Mouse (Mus musculus) heart, embryonic 12.5 days (tissue): ENCODE measurements around the gene 4921517D22Rik. TPM values are rescaled to one million over a fixed set of nuclear protein-coding genes. Genes with fewer than 3 reads are reported as not detected.

Source experiments
- ATAC-seq: fragments of 200-750 bp; cut with Nextera tagmentation; 2 replicates; pipeline ENCODE4 v1.8.0; 2017; ENCODE audit warnings: moderate TSS enrichment, moderate library complexity; ENCODE audit not compliant: insufficient number of reproducible peaks, low FRiP score
- H3K27ac ChIP-seq: fragments of 300-500 bp; sonication (generic); 2 replicates; pipeline ENCODE4 v1.5.1; 2016; ENCODE audit warnings: mild to moderate bottlenecking, moderate library complexity; ENCODE audit not compliant: poor library complexity, severe bottlenecking
- H3K27me3 ChIP-seq: fragments of 300-500 bp; sonication (generic); replicated peaks from 2 replicates; pipeline ENCODE4 v1.6.1; 2016; ENCODE audit warnings: mild to moderate bottlenecking, moderate library complexity
- H3K36me3 ChIP-seq: fragments of 300-500 bp; sonication (generic); 2 replicates; pipeline ENCODE4 v1.6.1; 2016; ENCODE audit warnings: mild to moderate bottlenecking, moderate library complexity
- H3K4me1 ChIP-seq: fragments of 300-500 bp; sonication (generic); replicated peaks from 2 replicates; pipeline ENCODE4 v1.6.1; 2016; ENCODE audit warnings: mild to moderate bottlenecking
- H3K4me2 ChIP-seq: fragments of 300-500 bp; sonication (generic); 2 replicates; pipeline ENCODE4 v1.6.1; 2016; ENCODE audit warnings: mild to moderate bottlenecking, moderate library complexity
- H3K4me3 ChIP-seq: fragments of 300-500 bp; sonication (generic); 2 replicates; pipeline ENCODE4 v1.5.1; 2016; ENCODE audit warnings: mild to moderate bottlenecking
- H3K9ac ChIP-seq: fragments of 300-500 bp; sonication (generic); 2 replicates; pipeline ENCODE4 v1.6.1; 2016; ENCODE audit warnings: mild to moderate bottlenecking, moderate library complexity
- H3K9me3 ChIP-seq: fragments of 300-500 bp; sonication (generic); replicated peaks from 2 replicates; pipeline ENCODE4 v1.6.1; 2016; ENCODE audit warnings: mild to moderate bottlenecking, moderate library complexity
- WGBS: fragments of 180-500 bp; shearing (Covaris S2); methylation state at CpG from one replicate; pipeline ENCODE4 v1.1.7; 2016; 5-methylcytosine and 5-hydroxymethylcytosine counted together
- polyA plus RNA-seq: library from polyadenylated mRNA; unstranded; fragments of >200 nt; fragmentation: Nextera tagmentation; extraction: Ambion mirVana; gene quantifications from 2 replicates; pipeline ENCODE4 v1.2.1, GENCODE M21; 2016

The 4921517D22Rik gene
- polyA plus RNA-seq, 1 experiment from 2014 or later: not detected

DNA sequence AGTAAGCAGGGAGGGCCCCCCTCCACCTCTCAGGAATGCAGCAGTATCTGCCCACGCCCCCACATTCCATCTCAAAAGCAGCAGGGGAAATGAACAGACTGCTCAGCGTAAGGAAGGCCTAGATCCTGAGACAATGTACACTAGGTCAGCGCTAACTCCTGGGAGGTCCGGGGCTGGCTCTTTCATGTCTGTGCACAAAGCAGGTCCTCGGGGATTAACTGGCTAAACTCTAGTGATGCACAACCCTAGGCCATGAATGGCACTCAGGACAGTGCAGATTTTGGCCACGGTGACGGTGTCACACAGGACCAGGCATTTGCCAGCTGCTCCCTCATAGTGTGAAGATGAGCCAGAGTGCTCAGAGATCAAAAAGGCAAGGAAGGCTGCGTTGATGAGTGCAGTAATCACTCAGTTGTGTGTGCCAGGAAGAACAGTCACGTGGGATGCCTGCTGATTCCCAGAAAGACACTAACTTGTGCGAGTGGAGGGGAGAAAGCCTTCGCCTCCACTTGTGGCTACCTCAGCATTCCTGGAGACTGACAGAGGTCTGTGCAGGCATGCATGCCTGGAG is 47.1 kb downstream of the 4921517D22Rik start:
- no peak for ATAC-seq
- Histone ChIP-seq H3K9ac (0 out of 2 replicates have a peak overlapping the region, but pooled peaks have one; percentile 1), H3K4me2 (no peak overlapping the region), H3K27me3 (no peaks in the 10 kb centered on the region), H3K27ac (no peak overlapping the region), H3K4me1 (peaks cover 42% of the 10 kb centered on the region), H3K4me3 (no peak overlapping the region), H3K36me3 (peaks cover 26% of the 10 kb centered on the region), H3K9me3 (no peaks in the 10 kb centered on the region)
- 55% methylated on average over 11 of the region's 11 CpGs for WGBS

DNA sequence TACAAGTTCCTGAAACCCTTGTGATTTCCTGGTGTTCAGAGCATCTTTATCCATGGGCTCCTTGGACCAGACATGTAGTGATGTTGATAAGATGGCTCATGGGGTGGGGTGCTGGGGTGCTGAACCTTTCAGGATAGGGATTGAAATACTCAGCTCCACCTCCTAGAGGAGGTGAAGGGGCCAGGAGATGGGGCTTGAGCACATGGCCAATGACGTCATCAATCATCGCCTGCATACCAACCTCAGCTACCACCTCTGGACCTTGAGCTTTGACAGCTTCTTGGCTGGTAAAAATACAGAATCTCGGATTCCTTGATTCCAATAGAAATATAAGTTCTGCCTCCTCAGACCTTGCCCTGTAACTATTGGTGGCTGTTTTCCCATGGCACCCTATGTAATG is 48.4 kb downstream of the 4921517D22Rik start:
- Histone ChIP-seq H3K9me3 (no peaks in the 10 kb centered on the region), H3K36me3 (peaks cover 25% of the 10 kb centered on the region), H3K4me3 (no peak overlapping the region), H3K4me1 (peaks cover 52% of the 10 kb centered on the region), H3K9ac (no peak overlapping the region), H3K27ac (peak overlapping the region; percentile 32; the same call in 1 of the 2 replicates), H3K4me2 (no peak overlapping the region), H3K27me3 (no peaks in the 10 kb centered on the region)
- peak; percentile 33; the same call in 1 of the 2 replicates for ATAC-seq
- 68% methylated on average over 3 of the region's 3 CpGs for WGBS

DNA sequence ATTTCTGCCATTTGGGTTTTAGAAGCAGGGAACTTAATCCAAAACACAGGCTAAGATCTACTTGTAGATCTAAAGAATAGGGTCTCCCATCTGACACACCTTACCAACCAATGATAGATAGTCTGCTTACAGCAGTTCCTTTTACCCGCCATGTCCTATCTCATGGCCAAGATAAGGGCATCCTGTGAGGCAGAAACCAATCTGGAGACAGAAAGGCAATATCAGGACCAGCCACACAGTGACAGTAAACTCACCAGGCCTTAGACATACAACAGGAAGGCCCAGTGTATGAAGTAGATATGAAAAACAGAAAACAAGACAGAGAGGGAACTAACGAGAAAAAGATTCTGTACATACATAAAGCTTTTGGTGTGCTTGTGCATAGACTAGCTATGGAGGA is 51.1 kb downstream of the 4921517D22Rik start:
- Histone ChIP-seq H3K4me3 (no peak overlapping the region), H3K36me3 (peaks cover 17% of the 10 kb centered on the region; the same call in 1 of the 2 replicates), H3K4me1 (peaks cover 56% of the 10 kb centered on the region), H3K4me2 (no peak overlapping the region), H3K27me3 (no peaks in the 10 kb centered on the region), H3K9me3 (no peaks in the 10 kb centered on the region), H3K27ac (no peak overlapping the region), H3K9ac (no peak overlapping the region)
- WGBS: 44% methylated on average over 2 of the region's 2 CpGs
- no peak for ATAC-seq

DNA sequence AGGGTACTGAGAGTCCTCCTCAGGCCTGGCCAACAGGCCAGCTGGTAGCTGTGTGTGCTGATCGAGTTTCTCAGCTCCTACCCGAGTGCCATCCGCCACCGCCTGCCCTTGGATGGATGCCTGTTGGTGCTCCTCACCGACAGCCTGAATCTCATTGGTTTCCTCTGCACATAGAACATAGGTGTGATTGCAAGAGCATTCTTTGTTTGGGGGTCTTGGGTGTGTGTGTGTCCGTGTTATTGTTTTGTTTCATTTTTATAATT is 53.8 kb downstream of the 4921517D22Rik start:
- WGBS: 83% methylated on average over 6 of the region's 6 CpGs

DNA sequence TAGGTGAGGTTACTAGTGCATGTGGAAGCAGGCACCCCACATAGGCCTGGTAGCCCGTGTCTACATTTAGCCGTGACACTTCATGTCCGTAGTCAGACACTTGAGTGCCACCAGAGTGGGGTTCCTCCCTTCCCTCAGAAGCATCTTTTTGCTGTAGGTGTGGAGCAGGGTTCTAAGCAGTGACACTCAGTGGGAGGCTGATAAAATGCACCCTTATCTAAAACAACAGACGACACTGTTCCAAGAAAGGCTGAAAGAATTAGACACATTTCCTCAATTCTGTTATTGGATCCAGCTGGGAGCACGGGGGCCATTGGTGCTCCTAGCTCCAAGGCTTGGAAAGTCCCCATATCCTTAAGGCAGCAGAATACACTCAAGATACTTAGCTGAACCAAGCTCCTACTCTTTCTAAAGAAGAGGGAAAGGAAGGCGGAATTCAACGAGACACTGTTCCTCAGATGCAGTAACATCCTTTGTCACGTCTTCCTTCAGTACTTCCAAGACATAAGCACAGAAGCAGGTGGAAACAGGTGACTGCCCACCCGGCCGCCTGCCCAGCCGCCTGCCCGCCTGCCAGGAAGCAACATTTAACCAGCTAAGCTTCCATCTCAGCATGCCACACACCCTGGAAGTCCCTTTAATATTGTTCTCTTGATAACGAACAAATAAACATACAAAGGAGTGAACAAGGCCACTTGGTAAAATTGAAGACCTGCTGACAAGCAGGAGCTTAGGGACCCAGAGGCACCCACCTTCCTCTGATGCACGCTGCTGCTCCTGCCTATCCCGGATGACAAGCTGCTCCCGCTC is 54.3 kb downstream of the 4921517D22Rik start:
- Histone ChIP-seq H3K36me3 (peaks cover 45% of the 10 kb centered on the region), H3K27ac (no peak overlapping the region), H3K9me3 (no peaks in the 10 kb centered on the region), H3K4me3 (no peak overlapping the region), H3K9ac (no peak overlapping the region), H3K27me3 (no peaks in the 10 kb centered on the region), H3K4me1 (peaks cover 27% of the 10 kb centered on the region), H3K4me2 (no peak overlapping the region)
- no peak; the same call in 1 of the 2 replicates for ATAC-seq
- WGBS: 65% methylated on average over 16 of the region's 16 CpGs

More for the DNA sequence above, 53.8 kb downstream of the 4921517D22Rik start:
- Histone ChIP-seq H3K9me3 (no peaks in the 10 kb centered on the region), H3K27me3 (no peaks in the 10 kb centered on the region), H3K27ac (no peak overlapping the region), H3K4me1 (peaks cover 30% of the 10 kb centered on the region), H3K9ac (no peak overlapping the region), H3K36me3 (peaks cover 44% of the 10 kb centered on the region), H3K4me3 (no peak overlapping the region), H3K4me2 (no peak overlapping the region)
- no peak for ATAC-seq

DNA sequence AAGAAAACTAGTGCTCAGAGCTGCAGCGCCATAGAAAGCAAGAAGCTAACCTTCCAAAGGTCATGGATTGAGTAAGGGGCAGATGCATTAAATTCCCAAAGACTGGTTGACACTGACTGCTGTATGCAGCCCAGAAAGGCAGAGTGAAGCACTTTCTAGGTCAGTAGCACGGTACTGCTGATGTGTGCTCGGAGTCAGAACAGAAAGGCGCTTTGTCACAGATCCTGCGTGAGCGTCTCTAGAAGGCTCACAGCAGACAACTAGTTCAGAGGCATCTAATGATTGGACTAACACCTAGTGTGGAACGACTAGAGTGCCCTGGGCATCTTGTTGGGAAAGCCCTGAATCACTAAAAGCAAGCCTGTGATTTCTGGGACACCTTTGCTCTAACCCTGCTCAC is 56.1 kb downstream of the 4921517D22Rik start:
- H3K27ac ChIP-seq: no peak overlapping the region
- peaks cover 62% of the 10 kb centered on the region for H3K36me3 ChIP-seq
- no peak overlapping the region for H3K4me2 ChIP-seq
- ATAC-seq: no peak
- no peak overlapping the region for H3K4me3 ChIP-seq
- H3K27me3 ChIP-seq: no peaks in the 10 kb centered on the region
- H3K9me3 ChIP-seq: no peaks in the 10 kb centered on the region
- 92% methylated on average over 7 of the region's 7 CpGs for WGBS
- peaks cover 27% of the 10 kb centered on the region for H3K4me1 ChIP-seq
- H3K9ac ChIP-seq: no peak overlapping the region

Other genes with a start within 250 kb of the 4921517D22Rik start
- gene Agtpbp1, start 108.9 kb downstream of the 4921517D22Rik start, polyA plus RNA-seq: 13.2 and 14.9 TPM in 2 replicates
- 80.8 and 85.4 TPM in 2 replicates for gene Naa35, start 108.8 kb downstream of the 4921517D22Rik start, polyA plus RNA-seq
- 63.2 and 67.6 TPM in 2 replicates for gene Golm1, start 18.3 kb downstream of the 4921517D22Rik start, polyA plus RNA-seq
- gene Spata31d1a, start 16.2 kb upstream of the 4921517D22Rik start, polyA plus RNA-seq: not detected in 2 replicates
- gene Spata31d1b, start 18.2 kb upstream of the 4921517D22Rik start, polyA plus RNA-seq: not detected in 2 replicates
- not detected in 2 replicates for gene Spata31d1d, start 37.6 kb upstream of the 4921517D22Rik start, polyA plus RNA-seq
- 0.17 TPM in 1 of 2 replicates, not detected in the other for gene 1700014D04Rik, start 52.6 kb upstream of the 4921517D22Rik start, polyA plus RNA-seq
- gene Isca1, start 75.7 kb upstream of the 4921517D22Rik start, polyA plus RNA-seq: 155 and 159 TPM in 2 replicates
- not detected in 2 replicates for gene Gm49354, start 88.1 kb upstream of the 4921517D22Rik start, polyA plus RNA-seq
- gene Tut7, start 129.0 kb upstream of the 4921517D22Rik start, polyA plus RNA-seq: 45.3 and 46.4 TPM in 2 replicates